Mouse (Mus musculus): Measurements from ENCODE around the gene Wtip.
"Not testable (repeated sequence)": the region's sequence is repeated elsewhere in the genome, so short reads cannot be mapped to it uniquely, and the experiment has no call there.

The Wtip gene

DNA sequence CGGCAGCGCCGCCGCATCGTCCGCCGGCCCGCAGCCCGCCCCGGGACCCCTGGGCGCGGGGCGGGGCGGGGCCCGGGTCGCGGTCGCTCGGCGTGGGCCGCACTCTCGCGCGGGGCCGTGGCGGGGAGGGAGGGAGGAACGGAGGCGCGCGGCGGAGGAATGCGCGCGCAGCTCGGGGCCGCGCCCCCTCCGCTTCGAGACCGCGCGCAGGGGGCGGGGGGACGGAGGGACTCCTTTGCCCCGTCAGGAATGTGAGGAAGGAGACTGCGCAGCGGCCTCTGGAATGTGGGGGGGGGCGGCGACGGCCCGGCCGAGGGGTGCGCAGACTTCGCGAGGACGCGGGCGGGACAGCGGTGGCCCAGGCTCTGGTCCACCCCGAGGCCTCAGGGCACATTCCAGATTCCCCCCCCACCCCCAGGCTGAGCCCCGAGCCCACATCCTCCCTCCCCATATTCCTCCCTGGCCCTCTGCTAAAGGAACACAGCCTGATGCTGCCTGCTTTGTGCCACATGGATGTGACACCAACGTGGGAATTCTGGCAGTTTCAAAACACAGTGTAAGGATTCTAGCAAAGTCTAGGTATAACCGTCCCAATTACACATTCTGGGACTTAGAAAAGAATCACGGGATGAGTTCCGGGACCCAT, at the start of gene Wtip:
Gene Wtip, minus strand, starts transcription at position 152 of the 646 bp plus-strand sequence.
- in situ Hi-C loops (cut with MboI; ENCODE audit: unreplicated experiment in 2 of 2), result no loop called here

DNA sequence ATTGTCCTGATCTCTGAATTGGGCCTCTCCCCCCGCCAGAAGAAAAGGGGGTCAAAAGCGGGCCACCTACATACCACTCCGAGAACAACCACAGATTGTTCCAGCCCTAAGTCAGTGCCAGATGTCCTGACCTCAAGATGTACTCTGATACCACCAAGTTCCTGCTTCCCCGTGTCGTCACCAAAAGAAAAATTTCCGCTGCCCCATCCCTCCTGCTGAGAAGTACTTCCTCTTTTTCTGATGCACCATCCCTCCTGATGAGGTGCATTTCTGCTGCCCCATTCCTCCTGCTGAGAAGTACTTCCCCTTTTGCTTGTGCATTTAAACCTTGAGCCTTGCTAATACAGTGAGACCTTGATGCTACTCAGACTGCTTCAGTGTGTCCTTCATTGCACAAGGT, 43.2 kb upstream of the Wtip start:
- in situ Hi-C loops (cut with MboI; ENCODE audit: unreplicated experiment in 2 of 2), result not testable (repeated sequence)

DNA sequence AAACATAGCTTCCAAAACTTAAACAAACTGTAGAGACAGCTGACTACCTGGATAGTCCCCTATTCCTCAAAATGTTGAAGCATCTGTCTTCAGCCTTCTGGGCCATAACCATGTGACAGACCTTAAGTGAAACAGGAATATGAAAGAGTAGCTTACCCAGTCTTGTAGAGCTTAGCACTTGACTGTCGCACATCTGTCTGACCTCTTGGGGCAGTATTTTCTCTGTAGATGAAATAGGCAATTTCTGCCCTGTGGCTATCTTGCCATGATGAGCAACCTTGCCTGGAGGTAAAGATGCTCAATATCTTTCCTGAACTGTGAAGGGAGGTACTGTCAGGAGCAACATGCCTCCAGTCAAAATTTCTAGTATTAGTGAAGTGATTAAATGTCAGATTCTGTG, 39.2 kb upstream of the Wtip start:
- in situ Hi-C loops (cut with MboI; ENCODE audit: unreplicated experiment in 2 of 2), result no loop called here

DNA sequence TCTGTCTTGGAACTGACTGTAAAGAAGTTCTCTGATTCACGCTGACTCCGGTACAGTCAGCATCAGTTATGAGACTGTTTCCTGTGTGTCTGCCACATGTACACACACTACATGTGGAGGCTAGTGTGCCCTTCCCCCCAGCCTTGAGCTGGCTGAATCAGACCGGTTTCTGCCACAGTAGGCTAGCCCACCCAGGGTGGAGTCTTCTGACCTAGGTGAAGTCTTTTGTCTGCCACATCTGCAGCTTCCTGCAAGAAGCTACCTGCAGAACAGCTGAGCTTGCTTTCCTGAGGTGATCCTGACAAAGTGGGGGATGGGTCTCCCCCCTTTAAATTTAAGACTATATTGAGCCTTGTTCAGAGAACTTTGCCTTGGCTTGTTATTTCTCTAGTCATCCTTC, 36.4 kb upstream of the Wtip start, which contains the start of gene Uba2:
Gene Uba2, minus strand, starts transcription at position 146 of the 400 bp plus-strand sequence.
- in situ Hi-C loops (cut with MboI; ENCODE audit: unreplicated experiment in 2 of 2), result no loop called here

DNA sequence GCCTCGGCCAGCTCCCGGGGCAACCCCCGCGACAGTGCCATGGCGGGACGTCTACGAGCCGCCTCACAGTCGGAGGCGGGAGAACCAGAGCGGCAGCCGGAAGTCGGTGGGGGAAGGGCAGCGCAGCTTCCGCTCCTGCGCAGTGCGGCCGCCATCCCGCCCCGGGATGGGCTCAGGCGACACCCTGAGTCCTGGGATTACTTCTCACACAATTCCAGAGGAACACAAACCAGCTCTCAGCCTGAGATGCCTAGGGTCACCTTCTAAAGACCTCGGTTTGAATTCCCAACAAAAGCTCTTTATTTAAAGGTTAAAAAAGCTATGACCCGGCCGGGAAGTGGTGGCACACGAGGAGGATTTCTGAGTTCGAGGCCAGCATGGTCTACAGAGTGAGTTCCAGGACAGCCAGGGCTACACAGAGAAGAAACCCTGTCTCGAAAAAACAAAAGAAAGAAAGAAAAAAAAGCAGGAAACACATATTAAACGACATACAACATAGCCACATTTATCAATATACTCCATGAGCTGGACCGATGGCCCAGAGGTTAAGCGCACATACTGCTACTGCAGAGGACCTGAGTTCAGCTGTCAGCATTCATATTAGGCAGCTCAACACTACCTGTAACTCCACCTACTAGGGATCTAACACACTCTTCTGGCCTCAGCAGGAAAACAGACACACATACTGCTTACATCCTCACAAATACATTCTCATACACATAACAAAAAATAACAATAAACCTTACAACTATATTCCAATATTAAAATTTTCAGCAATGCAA, 35.6 kb upstream of the Wtip start:
- in situ Hi-C loops (cut with MboI; ENCODE audit: unreplicated experiment in 2 of 2), result no loop called here

DNA sequence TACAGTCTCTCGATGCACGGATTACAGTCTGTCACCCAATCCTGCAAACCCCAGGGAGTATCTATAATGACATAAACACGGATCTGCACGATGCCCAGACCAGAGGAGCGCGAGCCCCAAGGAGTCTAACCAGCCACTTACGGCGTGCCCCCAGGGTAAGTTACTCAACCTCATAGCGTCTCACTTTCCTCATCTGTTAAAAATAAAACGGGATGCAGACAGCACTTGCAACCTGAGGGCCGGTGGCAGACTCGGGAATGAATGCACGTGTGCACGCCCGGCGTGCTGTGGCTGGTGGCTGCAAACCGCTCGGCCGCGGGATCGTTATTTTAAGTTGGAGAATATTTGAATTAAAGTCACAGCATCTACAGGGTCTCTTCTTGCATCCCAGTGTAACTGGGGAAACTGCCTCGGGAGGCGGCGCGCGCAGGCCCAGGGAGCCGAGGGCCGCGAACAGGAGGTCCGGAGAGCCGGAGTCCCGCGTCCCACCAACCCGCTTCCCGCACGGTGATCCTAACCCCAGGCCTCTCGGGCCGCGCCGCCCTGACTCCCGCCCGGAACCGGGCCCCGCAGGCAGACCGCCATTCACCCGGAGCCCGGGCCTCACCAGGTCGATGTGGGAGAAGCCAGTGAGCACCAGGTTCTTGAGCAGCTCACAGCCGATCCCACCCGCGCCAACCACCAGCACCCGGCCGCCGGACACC, 34.9 kb upstream of the Wtip start:
- in situ Hi-C loops (cut with MboI; ENCODE audit: unreplicated experiment in 2 of 2), result no loop called here

DNA sequence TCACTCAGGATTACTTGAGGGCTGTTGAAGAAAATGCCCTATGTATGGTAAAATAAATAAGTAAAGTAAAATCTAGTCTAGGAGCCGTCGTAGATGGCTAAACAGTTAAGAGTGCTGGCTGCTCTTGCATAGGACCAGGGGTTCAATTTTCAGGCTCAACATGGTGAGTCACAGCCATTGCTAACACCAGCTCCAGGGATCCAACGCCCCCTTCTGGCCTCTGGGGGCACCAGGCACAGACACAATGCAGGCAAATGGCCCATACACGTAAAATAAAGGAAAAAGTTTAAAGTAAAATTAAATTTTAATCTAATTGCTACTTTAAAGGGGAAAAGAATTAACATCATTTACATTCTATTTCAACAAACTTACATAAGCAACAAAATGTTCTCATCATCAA, 33.8 kb upstream of the Wtip start:
- in situ Hi-C loops (cut with MboI; ENCODE audit: unreplicated experiment in 2 of 2), result no loop called here

DNA sequence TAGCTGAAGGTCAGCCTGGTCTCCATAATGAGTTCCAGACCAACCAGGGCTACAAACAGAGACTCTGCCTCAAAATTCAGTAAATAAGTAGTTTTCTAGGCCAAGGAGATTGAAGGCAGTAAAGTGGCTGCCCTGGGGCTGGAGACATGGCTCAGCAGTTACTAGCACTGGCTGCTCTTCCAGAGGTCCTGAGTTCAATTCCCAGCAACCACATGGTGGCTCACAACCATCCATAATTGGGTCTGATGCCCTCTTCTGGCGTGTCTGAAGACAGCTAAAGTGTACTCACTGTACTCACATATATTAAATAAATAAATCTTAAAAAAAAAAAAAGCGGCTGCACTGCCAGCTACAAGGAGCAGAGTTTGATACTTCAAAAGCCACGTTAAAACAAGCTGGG, 32.9 kb upstream of the Wtip start:
- in situ Hi-C loops (cut with MboI; ENCODE audit: unreplicated experiment in 2 of 2), result no loop called here

DNA sequence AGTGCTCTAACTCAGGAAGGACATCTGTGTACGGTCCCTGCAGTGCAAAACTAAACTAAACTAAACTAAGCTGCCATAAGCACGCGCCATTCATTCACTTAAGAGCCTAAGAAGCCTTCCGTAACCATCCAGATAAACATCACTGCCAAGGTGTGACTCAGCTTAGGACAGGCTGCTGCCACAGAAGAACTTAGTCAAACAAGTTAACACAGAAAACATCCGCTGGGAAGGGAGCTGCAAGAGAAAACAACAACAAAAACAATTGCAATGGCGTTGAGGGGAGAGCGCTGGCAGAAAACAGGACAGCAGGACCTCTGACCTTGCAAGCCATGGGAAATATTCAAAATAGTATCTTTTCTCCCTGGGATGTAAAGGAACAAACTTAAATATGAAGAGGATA, 31.6 kb upstream of the Wtip start:
- in situ Hi-C loops (cut with MboI; ENCODE audit: unreplicated experiment in 2 of 2), result no loop called here

DNA sequence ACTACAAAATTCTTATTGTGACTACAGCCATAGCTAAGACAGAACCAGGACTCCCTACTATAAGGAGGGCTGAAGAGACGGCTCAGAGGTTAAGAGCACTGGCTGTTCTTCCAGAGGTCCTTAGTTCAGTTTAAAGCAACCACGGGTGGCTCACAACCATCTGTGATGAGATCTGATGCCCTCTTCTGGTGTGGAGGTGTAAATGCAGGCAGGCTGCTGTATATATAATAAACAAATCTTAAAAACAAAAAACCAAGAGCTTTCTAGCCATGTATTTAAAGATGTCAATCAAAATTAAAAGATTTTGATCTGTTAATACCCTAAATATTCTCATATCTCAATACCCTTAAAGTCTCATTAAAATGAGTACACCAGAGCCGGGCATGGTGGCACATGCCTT, 26.1 kb upstream of the Wtip start:
- in situ Hi-C loops (cut with MboI; ENCODE audit: unreplicated experiment in 2 of 2), result loop anchor here in 1 of 2 experiments (5.0 to 10.0 kb wide), 3 partner anchors 33 to 254 kb away; no protein-coding TSS in a partner anchor

DNA sequence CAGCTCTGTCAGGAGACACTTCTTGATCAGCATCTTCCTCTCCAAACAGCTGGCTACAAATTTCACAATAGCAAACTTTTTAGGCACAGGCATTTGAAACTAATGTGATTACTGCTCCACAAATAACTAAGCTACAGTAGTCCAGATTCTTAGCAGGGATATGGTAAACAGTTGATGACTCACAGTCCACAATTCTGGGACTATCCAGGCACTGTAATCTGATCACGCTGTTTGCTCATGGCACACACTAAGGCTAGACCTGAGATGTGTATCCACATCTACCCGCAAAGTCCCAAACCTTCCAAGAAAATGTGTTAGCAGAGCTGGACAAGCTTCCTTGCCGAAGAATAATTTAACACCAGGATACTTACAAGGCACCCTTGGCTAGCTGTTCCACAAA, 24.9 kb upstream of the Wtip start:
- in situ Hi-C loops (cut with MboI; ENCODE audit: unreplicated experiment in 2 of 2), result loop anchor here in 1 of 2 experiments (5.0 to 10.0 kb wide), 3 partner anchors 34 to 253 kb away; no protein-coding TSS in a partner anchor

DNA sequence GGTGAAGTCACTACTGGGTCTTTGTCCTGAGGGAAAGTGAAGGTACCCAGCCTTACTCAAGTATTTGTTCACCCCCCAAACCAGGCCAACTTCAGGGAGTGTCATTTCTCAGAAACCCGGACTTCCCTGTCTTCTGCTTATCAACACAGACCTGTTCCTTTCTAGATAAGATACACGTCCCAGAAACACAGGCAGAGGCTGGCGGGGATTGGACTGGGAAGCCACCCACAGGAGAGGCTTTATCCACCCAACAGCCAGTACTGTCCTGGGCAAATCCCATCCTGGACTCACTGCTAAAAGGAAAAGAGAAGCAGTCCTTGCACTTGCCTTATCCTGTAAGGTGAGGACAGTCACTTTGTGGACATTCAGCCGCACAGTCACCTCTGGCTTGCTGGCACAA, 14.1 kb upstream of the Wtip start:
- in situ Hi-C loops (cut with MboI; ENCODE audit: unreplicated experiment in 2 of 2), result no loop called here

DNA sequence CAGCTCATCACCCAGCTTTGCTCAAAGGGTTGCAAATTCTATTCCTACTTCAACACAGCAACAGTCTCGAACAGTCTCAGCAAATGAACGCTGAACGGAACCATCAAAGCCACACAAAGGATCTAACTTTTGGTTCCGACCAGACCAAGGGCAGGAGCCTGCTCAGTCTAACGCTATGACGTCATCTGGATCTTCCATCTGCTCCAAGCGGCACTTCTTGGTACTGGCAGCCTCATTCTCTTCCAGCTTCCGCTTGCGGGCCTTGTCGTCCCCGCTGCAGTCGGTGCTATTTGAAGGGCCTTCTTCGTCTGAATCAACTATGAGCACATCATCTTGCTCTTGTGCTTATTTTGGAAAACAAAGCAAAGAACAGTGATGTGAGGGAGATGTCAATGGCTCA, 8.1 kb upstream of the Wtip start:
- in situ Hi-C loops (cut with MboI; ENCODE audit: unreplicated experiment in 2 of 2), result no loop called here

DNA sequence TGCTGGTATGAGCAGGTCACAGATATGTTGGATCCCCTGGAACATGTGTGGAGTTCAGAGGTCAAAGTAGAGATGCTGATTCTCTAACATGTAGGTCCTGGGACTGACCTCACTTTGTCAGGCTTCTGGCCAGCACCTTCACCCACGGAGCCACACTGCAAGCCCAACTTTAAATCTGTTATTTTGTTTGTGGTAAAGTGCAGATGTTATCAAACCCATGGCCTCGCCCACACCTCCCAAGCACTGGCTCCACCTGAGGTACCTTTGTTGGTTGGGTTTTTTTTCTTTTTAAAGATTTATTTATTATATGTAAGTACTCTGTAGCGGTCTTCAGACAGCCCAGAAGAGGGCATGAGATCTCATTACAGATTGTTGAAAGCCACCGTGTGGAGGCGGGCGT, 6.4 kb upstream of the Wtip start:
- in situ Hi-C loops (cut with MboI; ENCODE audit: unreplicated experiment in 2 of 2), result no loop called here

DNA sequence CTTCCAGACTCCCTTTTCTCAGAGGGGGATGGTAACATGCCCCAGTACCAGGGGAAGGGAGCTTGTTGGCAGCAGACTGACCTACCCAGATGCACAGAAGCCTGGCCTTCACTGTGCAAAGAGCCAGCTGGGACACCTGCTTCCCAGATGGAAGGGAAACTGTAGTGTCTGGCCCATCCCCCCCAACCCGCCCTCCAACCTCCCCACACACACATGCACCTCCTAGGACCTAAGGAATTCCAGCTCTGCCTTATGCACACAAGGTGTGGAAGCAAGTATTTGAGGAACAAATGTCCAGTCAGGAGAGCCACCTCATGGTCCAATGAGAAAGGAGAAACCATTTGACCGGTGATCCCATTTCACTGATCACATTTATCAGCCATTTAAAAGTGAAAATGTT, 1.3 kb upstream of the Wtip start:
- in situ Hi-C loops (cut with MboI; ENCODE audit: unreplicated experiment in 2 of 2), result no loop called here

DNA sequence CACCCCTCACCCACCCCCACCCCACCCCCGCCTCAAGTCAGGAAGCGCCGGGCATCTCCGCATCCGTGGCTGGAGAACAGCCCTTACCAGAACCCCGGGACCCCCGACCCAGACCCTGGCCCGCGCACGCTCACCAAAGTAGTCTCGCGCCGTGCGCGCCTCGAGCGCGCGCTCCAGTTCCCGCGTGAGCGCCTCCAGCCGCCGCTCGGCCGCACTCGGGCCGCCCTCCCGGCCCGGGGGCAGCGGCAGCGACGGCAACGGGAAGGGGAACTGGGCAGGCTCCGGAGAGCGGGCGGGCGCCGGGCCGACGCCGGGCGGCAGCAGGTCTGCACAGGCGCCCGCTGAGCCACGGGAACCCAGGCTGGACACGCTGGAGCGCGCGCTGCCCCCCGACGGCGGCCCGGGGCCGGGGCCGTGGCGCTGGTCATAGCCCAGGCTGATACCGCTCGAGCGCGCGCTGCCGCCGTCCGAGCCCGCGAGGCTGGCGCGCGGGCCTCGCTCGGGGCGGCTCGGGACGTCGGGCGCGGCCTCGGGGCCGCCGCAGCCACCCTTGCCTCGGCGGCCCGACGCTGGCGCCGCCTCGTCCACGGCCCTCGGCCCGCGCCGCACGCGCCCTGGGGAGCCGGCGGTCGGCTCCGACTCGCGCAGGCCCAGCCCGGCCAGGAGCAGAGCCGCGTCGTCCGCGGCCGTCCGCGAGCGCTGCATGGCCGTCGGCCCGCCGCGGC, 551 bp downstream of the Wtip start:
- in situ Hi-C loops (cut with MboI; ENCODE audit: unreplicated experiment in 2 of 2), result no loop called here

DNA sequence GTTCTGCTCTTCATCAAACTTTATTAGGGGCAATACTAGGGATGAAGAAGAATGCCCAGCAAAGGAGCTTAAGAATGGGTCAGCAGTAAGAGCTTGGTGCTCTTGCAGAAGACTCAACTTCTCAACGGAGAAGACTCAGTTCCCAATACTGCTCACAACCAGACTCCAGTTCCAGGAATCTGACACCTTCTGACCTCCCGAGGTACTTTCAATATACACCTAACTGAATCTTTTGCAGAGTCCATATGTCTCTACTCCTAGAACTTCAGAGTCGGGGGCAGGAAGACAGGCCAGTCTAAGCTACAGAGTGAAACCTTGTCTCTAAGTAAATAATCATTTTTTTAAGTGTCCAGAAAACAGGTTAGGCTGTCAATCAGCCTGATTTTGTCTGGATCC, 1.1 kb downstream of the Wtip start:
- in situ Hi-C loops (cut with MboI; ENCODE audit: unreplicated experiment in 2 of 2), result no loop called here

DNA sequence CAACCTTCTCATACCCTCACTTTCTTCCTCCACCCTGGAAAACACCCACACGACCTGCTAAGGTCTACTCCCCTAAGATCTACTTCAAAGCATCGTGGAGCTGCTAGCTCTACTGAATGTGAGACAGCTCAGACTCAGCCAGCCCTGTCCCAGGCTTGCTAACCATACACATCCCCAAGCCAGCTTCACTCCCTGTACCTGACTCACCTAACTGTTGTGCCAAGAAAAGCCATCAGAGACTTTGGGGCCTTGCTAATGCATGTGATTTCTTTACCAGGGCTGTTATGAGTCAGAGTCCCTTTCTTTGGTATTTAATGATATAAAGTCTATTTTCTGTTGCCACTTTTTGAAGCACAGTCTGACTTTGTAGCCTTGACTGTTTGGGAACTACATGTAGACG, 1.9 kb downstream of the Wtip start:
- in situ Hi-C loops (cut with MboI; ENCODE audit: unreplicated experiment in 2 of 2), result no loop called here

DNA sequence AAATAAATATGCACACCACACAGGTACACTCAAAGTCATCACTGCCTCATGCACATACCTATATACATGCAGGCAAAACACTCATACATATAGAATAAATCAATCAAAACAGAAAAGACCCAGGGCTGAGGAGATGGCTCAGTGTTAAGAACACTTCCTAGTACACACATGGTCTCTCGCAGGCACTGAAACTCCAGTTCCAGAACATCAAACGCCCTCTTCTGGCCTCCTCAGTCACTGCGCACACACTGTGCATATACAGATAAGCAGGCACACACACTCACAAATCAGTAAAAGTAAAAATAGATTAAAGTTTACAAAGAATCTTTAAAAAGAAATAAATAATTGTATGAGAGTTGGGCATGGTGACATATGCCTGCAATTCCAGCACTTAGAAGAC, 6.8 kb downstream of the Wtip start:
- in situ Hi-C loops (cut with MboI; ENCODE audit: unreplicated experiment in 2 of 2), result no loop called here

DNA sequence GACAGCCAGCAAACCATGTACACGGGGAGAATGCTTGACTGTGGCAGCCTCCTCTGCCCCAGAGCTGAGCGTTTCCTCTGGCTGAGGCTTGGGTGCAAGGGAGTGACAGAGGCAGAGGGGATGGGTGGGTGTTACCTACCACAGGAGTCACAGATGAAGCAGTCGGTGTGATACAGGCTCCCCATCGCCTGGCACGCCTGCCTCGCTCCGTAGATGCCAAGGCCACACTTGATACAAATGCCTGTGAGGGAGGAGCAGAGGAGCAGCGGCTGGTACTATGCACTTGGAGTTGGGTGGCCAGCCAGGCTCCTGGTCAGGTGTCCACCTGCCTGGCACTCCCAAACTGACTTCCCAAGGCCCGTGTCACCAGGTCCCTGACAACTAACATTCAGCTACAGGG, 7.7 kb downstream of the Wtip start:
- in situ Hi-C loops (cut with MboI; ENCODE audit: unreplicated experiment in 2 of 2), result no loop called here
